Mouse (Mus musculus) MEL (cell line): ENCODE results near the gene Ehf. TPM values are rescaled to one million over a fixed set of nuclear protein-coding genes. Genes with fewer than 3 reads are reported as not detected.

Experiments
- DNase-seq: peaks from one replicate; pipeline ENCODE4 v3.0.0; 2011; ENCODE audit warnings: low read depth, low spot score
- H3K27ac ChIP-seq: 2 replicates; pipeline ENCODE4 v1.5.1; 2012; ENCODE audit warnings: low read depth, mild to moderate bottlenecking, control low read depth, low read length, moderate library complexity; ENCODE audit not compliant: control insufficient read depth
- H3K27me3 ChIP-seq, 2 experiments: fragments of 150-350 bp in 1 of 2; sonication (generic) in 1 of 2; 2 replicates each; pipeline ENCODE4 v1.6.1; 2012; ENCODE audit warnings: low read length in 2 of 2, mild to moderate bottlenecking in 2 of 2, improper control_type of control experiment in 1 of 2, moderate library complexity in 1 of 2; ENCODE audit not compliant: insufficient read depth in 2 of 2, control insufficient read depth in 1 of 2
- H3K36me3 ChIP-seq, 2 experiments: 2 replicates each; pipeline ENCODE4 v1.6.1; 2012 to 2014; ENCODE audit warnings: low read length in 2 of 2, improper control_type of control experiment in 1 of 2, inconsistent platforms in 1 of 2, mild to moderate bottlenecking in 1 of 2; ENCODE audit not compliant: insufficient read depth in 2 of 2, control insufficient read depth in 1 of 2
- H3K4me1 ChIP-seq, 2 experiments: fragments of 150-350 bp in 1 of 2; sonication (generic) in 1 of 2; 2 replicates each; pipeline ENCODE4 v1.6.1; 2012; ENCODE audit warnings: low read length in 2 of 2, improper control_type of control experiment in 1 of 2, mild to moderate bottlenecking in 1 of 2; ENCODE audit not compliant: insufficient read depth in 2 of 2, control insufficient read depth in 1 of 2
- H3K4me3 ChIP-seq, 2 experiments: fragments of 150-350 bp in 1 of 2; sonication (generic) in 1 of 2; 2 replicates each; pipeline ENCODE4 v1.5.1; 2012; ENCODE audit warnings: low read depth in 2 of 2, low read length in 2 of 2, mild to moderate bottlenecking in 2 of 2, moderate library complexity in 2 of 2, control low read depth in 1 of 2, improper control_type of control experiment in 1 of 2; ENCODE audit not compliant: control insufficient read depth in 1 of 2, insufficient read depth in 1 of 2
- H3K79me2 ChIP-seq: 2 replicates; pipeline ENCODE4 v1.6.1; 2012; ENCODE audit warnings: mild to moderate bottlenecking, low read length, moderate library complexity; ENCODE audit not compliant: control insufficient read depth, poor library complexity, insufficient read depth
- H3K9ac ChIP-seq: 2 replicates; pipeline ENCODE4 v1.6.1; 2012; ENCODE audit warnings: low read depth, mild to moderate bottlenecking, control low read depth, low read length, moderate library complexity; ENCODE audit not compliant: control insufficient read depth, poor library complexity, severe bottlenecking
- H3K9me3 ChIP-seq: fragments of 150-350 bp; sonication (generic); replicated peaks from 2 replicates; pipeline ENCODE4 v1.6.1; 2012; ENCODE audit warnings: mild to moderate bottlenecking, low read length, improper control_type of control experiment, moderate library complexity; ENCODE audit not compliant: insufficient read depth
- CHD1 ChIP-seq: IDR thresholded peaks from 2 replicates; pipeline ENCODE4 v1.6.1; 2012; ENCODE audit warnings: low read depth, mild to moderate bottlenecking, inconsistent platforms, low read length, improper control_type of control experiment
- ETS1 ChIP-seq: IDR thresholded peaks from 2 replicates; pipeline ENCODE4 v1.6.1; 2012; ENCODE audit warnings: low read depth, mild to moderate bottlenecking, inconsistent platforms, low read length, improper control_type of control experiment, moderate library complexity
- GATA1 ChIP-seq: IDR thresholded peaks from 2 replicates; pipeline ENCODE4 v1.6.1; 2011; ENCODE audit warnings: low read depth, low read length, improper control_type of control experiment
- HCFC1 ChIP-seq: IDR thresholded peaks from 2 replicates; pipeline ENCODE4 v1.6.1; 2012; ENCODE audit warnings: low read depth, mild to moderate bottlenecking, inconsistent platforms, low read length, improper control_type of control experiment, moderate library complexity
- KAT2A ChIP-seq: conservative IDR thresholded peaks from 2 replicates; pipeline ENCODE4 v1.6.1; 2012; ENCODE audit warnings: low read depth, low read length, improper control_type of control experiment, inconsistent platforms
- MAFK ChIP-seq: IDR thresholded peaks from 2 replicates; pipeline ENCODE4 v1.6.1; 2011; ENCODE audit warnings: low read depth, mild to moderate bottlenecking, low read length, improper control_type of control experiment, borderline replicate concordance
- MAZ ChIP-seq: IDR thresholded peaks from 2 replicates; pipeline ENCODE4 v1.6.1; 2012; ENCODE audit warnings: low read depth, mild to moderate bottlenecking, inconsistent platforms, low read length, improper control_type of control experiment
- MEF2A ChIP-seq: IDR thresholded peaks from 2 replicates; pipeline ENCODE4 v1.6.1; 2014; ENCODE audit warnings: low read depth, mild to moderate bottlenecking, inconsistent platforms, low read length, improper control_type of control experiment; ENCODE audit not compliant: poor library complexity, insufficient replicate concordance, severe bottlenecking; ENCODE audit errors: extremely low read depth
- MYB ChIP-seq: IDR thresholded peaks from 2 replicates; pipeline ENCODE4 v1.6.1; 2011; ENCODE audit warnings: mild to moderate bottlenecking, low read depth, low read length, improper control_type of control experiment
- MYC ChIP-seq: IDR thresholded peaks from 2 replicates; pipeline ENCODE4 v1.6.1; 2011; ENCODE audit warnings: low read depth, mild to moderate bottlenecking, low read length, improper control_type of control experiment, moderate library complexity
- NELFE ChIP-seq: IDR thresholded peaks from 2 replicates; pipeline ENCODE4 v1.6.1; 2011; ENCODE audit warnings: low read depth, low read length, improper control_type of control experiment
- POLR2AphosphoS2 ChIP-seq: IDR thresholded peaks from 2 replicates; pipeline ENCODE4 v1.6.1; 2011; ENCODE audit warnings: low read length, improper control_type of control experiment
- TAL1 ChIP-seq: IDR thresholded peaks from 2 replicates; pipeline ENCODE4 v1.6.1; 2012; ENCODE audit warnings: mild to moderate bottlenecking, inconsistent platforms, low read length, moderate library complexity, mixed read lengths
- TBP ChIP-seq: IDR thresholded peaks from 2 replicates; pipeline ENCODE4 v1.8.0; 2011; ENCODE audit warnings: low read depth, low read length, improper control_type of control experiment
- UBTF ChIP-seq: IDR thresholded peaks from 2 replicates; pipeline ENCODE4 v1.6.1; 2012; ENCODE audit warnings: low read depth, mild to moderate bottlenecking, inconsistent platforms, low read length, improper control_type of control experiment, moderate library complexity, borderline replicate concordance; ENCODE audit not compliant: insufficient read depth
- ZKSCAN1 ChIP-seq: IDR thresholded peaks from 2 replicates; pipeline ENCODE4 v1.6.1; 2012; ENCODE audit warnings: low read depth, mild to moderate bottlenecking, inconsistent platforms, low read length, improper control_type of control experiment, moderate library complexity
- polyA plus RNA-seq, 2 experiments: library from polyadenylated mRNA; stranded (reverse) in 1 of 2; unstranded in 1 of 2; fragments of >175 nt in 1 of 2; fragments of >200 nt in 1 of 2; gene quantifications; 2 replicates each; pipeline versions ENCODE4 v1.2.1 to v1.2.4; 2012; ENCODE audit warnings: low replicate concordance in 2 of 2, low read depth in 1 of 2; ENCODE audit not compliant: insufficient read length in 2 of 2, insufficient read depth in 1 of 2, missing spikeins in 1 of 2
- total RNA-seq: library from RNA; depleted of rRNA; stranded (reverse); fragments of 300-350 nt; gene quantifications from 2 replicates; pipeline ENCODE4 v1.2.3, GENCODE M21; 2012

Ehf gene
- total and polyA plus RNA-seq, 3 experiments, result not detected

DNA sequence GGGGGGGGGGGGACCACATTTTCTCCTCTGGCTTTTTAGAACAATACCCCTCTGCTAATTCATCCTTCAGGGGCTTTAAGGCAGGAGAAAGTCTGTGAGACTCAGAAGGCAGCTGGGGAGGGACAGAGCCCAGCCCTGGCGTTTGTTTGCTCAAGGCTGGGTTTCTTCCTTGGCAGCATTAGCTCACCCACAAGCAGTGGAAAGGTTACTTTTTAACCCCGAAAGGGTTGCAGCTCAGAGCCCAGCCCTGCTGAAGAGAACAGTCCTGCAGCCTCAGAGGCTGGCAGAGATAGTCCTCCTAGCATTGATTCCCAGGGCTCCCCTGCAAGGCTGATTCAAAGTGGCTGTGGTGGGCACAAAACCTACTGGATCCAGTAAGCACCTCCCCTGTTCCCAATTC, 17.5 kb downstream of the Ehf start:
- DNase-seq, result no peak
- no peak for TF ChIP-seq UBTF
- no peak for TF ChIP-seq TBP
- no peak for TF ChIP-seq MYC
- TF ChIP-seq POLR2AphosphoS2, result no peak
- Histone ChIP-seq H3K9me3 (no peaks in the 10 kb centered on the region), H3K9ac (no peak overlapping the region), H3K4me1 (no peaks in the 10 kb centered on the region), H3K4me3 (no peak overlapping the region), H3K79me2 (no peaks in the 10 kb centered on the region), H3K27me3 (peaks cover 6 to 10% of the 10 kb centered on the region in 2 experiments), H3K36me3 (no peaks in the 10 kb centered on the region), H3K27ac (no peak overlapping the region)

DNA sequence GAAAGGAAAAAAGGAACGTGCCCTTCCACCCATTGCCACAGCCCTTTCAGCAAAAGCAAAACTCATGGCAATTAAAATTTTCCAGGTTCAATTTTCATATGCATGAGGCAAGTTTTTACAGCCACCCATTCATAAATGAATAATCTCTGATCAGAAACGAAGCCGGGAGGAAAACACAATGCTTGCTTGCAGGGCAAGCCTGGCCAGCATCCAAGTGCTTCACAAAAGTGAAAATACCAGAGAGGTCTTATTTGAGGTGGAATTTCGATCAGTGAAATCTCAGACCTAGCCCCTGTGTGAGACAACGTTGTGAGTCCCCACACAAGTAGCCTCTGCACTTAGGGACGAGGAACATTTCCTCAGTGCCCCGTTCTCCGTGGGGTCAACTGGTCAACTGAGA, 19.3 kb downstream of the Ehf start:
- no peak for TF ChIP-seq KAT2A
- TF ChIP-seq MEF2A, result no peak
- TF ChIP-seq MAFK, result no peak
- TF ChIP-seq NELFE, result no peak
- TF ChIP-seq MYB, result no peak
- TF ChIP-seq ETS1, result no peak
- no peak for TF ChIP-seq CHD1
- no peak for TF ChIP-seq TAL1
- TF ChIP-seq ZKSCAN1, result no peak
- no peak for TF ChIP-seq GATA1
- no peak for TF ChIP-seq MAZ
- no peak for TF ChIP-seq UBTF
- no peak for TF ChIP-seq HCFC1
- no peak overlapping the region for H3K4me3 ChIP-seq
- DNase-seq, result no peak
- H3K4me1 ChIP-seq, result no peaks in the 10 kb centered on the region
- no peak overlapping the region for H3K9ac ChIP-seq
- H3K9me3 ChIP-seq, result no peaks in the 10 kb centered on the region
- H3K79me2 ChIP-seq, result no peaks in the 10 kb centered on the region
- H3K27ac ChIP-seq, result no peak overlapping the region
- no peaks in the 10 kb centered on the region for H3K36me3 ChIP-seq
- peaks cover 0 to 8% of the 10 kb centered on the region in 2 experiments for H3K27me3 ChIP-seq
